Mouse (Mus musculus): Measurements from ENCODE around the gene Creg1.

DNA sequence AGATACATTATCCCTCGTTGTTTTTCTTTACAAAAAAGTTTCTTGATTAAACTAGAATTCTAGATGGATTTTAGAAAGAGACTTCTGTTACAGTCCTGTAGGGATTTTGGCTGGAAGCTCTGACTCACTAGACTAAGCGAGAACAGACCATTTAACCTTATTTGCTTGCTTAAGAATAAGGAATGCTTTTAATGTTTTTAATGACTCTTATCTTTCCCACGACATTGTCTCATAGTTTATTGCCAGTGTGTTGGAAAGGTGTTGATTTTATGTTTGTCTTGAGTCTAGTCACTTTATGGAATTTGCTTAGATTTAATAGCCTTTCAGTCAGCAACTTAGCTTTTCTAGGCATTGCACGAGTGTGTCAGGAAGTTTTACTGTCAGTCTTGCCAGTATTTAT lies 8.4 kb upstream of the Creg1 start:
- no peak for TF ChIP-seq CTCF (IDR thresholded peaks at IDR 0.05; ENCODE audit: low read depth)
- no peak for TF ChIP-seq EP300 (IDR thresholded peaks at IDR 0.05; ENCODE audit: low read depth)
